Mouse (Mus musculus) embryonic fibroblast, embryonic 13.5 days (primary cell): ENCODE measurements around the gene Oip5. TPM values are rescaled to one million over a fixed set of nuclear protein-coding genes. Genes with fewer than 3 reads are reported as not detected.
A peak's percentile ranks its signal among the peaks of the same experiment; 100 is the strongest.
"Not testable (repeated sequence)": the region's sequence is repeated elsewhere in the genome, so short reads cannot be mapped to it uniquely, and the experiment has no call there.

Source experiments
- H3K27ac ChIP-seq: 2 replicates; pipeline ENCODE4 v1.5.1; 2012; ENCODE audit warnings: low read length, control low read depth, inconsistent platforms; ENCODE audit not compliant: insufficient read depth
- H3K4me1 ChIP-seq: 2 replicates; pipeline ENCODE4 v1.6.1; 2011; ENCODE audit warnings: low read length; ENCODE audit not compliant: control insufficient read depth, insufficient read depth
- H3K4me3 ChIP-seq: 2 replicates; pipeline ENCODE4 v1.5.1; 2011; ENCODE audit warnings: mild to moderate bottlenecking, control low read depth, low read length; ENCODE audit not compliant: insufficient read depth
- CTCF ChIP-seq: IDR thresholded peaks from 2 replicates; pipeline ENCODE4 v1.5.1; 2011; ENCODE audit warnings: mild to moderate bottlenecking, control low read depth, low read length, moderate library complexity, borderline replicate concordance; ENCODE audit not compliant: insufficient read depth
- POLR2A ChIP-seq: IDR thresholded peaks from 2 replicates; pipeline ENCODE4 v1.6.1; 2011; ENCODE audit warnings: low read depth, mild to moderate bottlenecking, control low read depth, low read length, moderate library complexity
- polyA plus RNA-seq: library from polyadenylated mRNA; stranded (reverse); fragments of >200 nt; gene quantifications from 2 replicates; pipeline ENCODE4 v1.2.4, GENCODE M21; 2011; ENCODE audit warnings: low read depth; ENCODE audit not compliant: missing spikeins, insufficient read length

Gene Oip5
- polyA plus RNA-seq, 1 experiment, result 11.1 TPM

- no peak for TF ChIP-seq POLR2A
- Histone ChIP-seq H3K27ac (no peak overlapping the region), H3K4me3 (no peak overlapping the region), H3K4me1 (no peaks in the 10 kb centered on the region)
Observed at GRCm38 (mm10) chr2:119605361-119605973, 12.8 kb downstream of the Oip5 start.

- TF ChIP-seq CTCF, result no peak
- no peak for TF ChIP-seq POLR2A
- Histone ChIP-seq H3K4me1 (no peaks in the 10 kb centered on the region; the same call in 1 of the 2 replicates), H3K4me3 (no peak overlapping the region), H3K27ac (no peak overlapping the region)
Observed at GRCm38 (mm10) chr2:119603909-119604308, 14.4 kb downstream of the Oip5 start.

GRCm38 (mm10) chr2:119602488-119602887 is 15.8 kb downstream of the Oip5 start:
- H3K4me3 ChIP-seq, result no peak overlapping the region
- TF ChIP-seq POLR2A, result no peak
- no peak for TF ChIP-seq CTCF
- 0 out of 2 replicates have a peak overlapping the region, but pooled peaks have one; percentile 57 for H3K27ac ChIP-seq
- H3K4me1 ChIP-seq, result no peaks in the 10 kb centered on the region; the same call in 1 of the 2 replicates

GRCm38 (mm10) chr2:119601575-119601974 is 16.7 kb downstream of the Oip5 start:
- not testable (repeated sequence) for H3K4me1 ChIP-seq, H3K4me3 ChIP-seq, H3K27ac ChIP-seq

GRCm38 (mm10) chr2:119601027-119601426 is 17.2 kb downstream of the Oip5 start:
- no peak for TF ChIP-seq POLR2A
- no peak for TF ChIP-seq CTCF
- Histone ChIP-seq H3K4me3 (no peak overlapping the region), H3K27ac (no peak overlapping the region), H3K4me1 (no peaks in the 10 kb centered on the region; the same call in 1 of the 2 replicates)

GRCm38 (mm10) chr2:119596781-119597330 is 21.4 kb downstream of the Oip5 start:
- H3K4me1 ChIP-seq, result peaks cover 6% of the 10 kb centered on the region
- TF ChIP-seq POLR2A (no peak), CTCF (no peak)
- no peak overlapping the region for H3K4me3 ChIP-seq
- no peak overlapping the region for H3K27ac ChIP-seq

GRCm38 (mm10) chr2:119595308-119595707 is 23.0 kb downstream of the Oip5 start:
- Histone ChIP-seq H3K4me3 (peak overlapping the region; percentile 80), H3K27ac (no peak overlapping the region), H3K4me1 (peaks cover 6% of the 10 kb centered on the region)
- no peak for TF ChIP-seq CTCF
- no peak for TF ChIP-seq POLR2A

- TF ChIP-seq POLR2A (peak; percentile 68), CTCF (no peak)
- H3K27ac ChIP-seq, result peak overlapping the region; percentile 41
- peaks cover 6% of the 10 kb centered on the region for H3K4me1 ChIP-seq
- H3K4me3 ChIP-seq, result peak overlapping the region; percentile 80
Observed at GRCm38 (mm10) chr2:119594113-119594981, 23.9 kb downstream of the Oip5 start.

GRCm38 (mm10) chr2:119593765-119594112 is 24.5 kb downstream of the Oip5 start:
- TF ChIP-seq CTCF, result no peak
- TF ChIP-seq POLR2A, result no peak
- H3K4me1 ChIP-seq, result peaks cover 6% of the 10 kb centered on the region
- H3K4me3 ChIP-seq, result no peak overlapping the region

GRCm38 (mm10) chr2:119591247-119591646 is 27.0 kb downstream of the Oip5 start:
- no peak for TF ChIP-seq CTCF
- no peak overlapping the region for H3K27ac ChIP-seq
- H3K4me1 ChIP-seq, result peaks cover 6% of the 10 kb centered on the region
- no peak overlapping the region for H3K4me3 ChIP-seq

More at GRCm38 (mm10) chr2:119593765-119594112, 24.5 kb downstream of the Oip5 start:
- peak overlapping the region; percentile 86 for H3K27ac ChIP-seq
